Mouse (Mus musculus) mesoderm, embryonic 11.5 days (tissue): ENCODE measurements at regions not wholly inside any gene's neighbourhood (a gene's known extent, or its start where the extent isn't known, plus 50 kb on each side); places are given as distances from the start of the nearest gene placed in this dataset.
A peak's percentile ranks its signal among the peaks of the same experiment; 100 is the strongest.

Source experiments
- DNase-seq: peaks from one replicate; pipeline ENCODE4 v3.0.0-alpha.2; 2012; ENCODE audit warnings: low read depth, low spot score

DNA sequence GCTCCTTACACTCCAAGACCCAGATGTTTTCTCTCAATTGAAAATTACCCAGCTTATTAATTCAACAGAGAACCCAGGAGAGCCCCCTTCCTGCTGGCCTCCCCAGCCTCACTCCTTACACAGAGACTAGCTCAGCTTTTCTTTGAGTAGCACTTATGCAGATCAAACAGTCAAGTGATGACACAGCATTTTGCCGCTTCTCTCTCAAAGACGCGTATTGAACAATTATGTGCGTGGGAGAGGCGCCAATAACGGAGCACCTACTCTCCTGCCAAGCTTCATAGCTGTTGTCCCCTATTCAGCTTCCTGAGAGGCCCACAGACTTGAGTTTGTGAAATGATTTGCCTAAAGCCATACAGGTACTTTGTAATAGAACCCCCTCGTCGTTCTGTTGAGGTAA, 428.5 kb downstream of the Fut8 start:
- DNase-seq, result no peak

GRCm38 (mm10) chr12:77667151-77667874, 429.4 kb downstream of the Fut8 start:
- DNase-seq, result no peak

GRCm38 (mm10) chr12:77667875-77668204, 429.9 kb downstream of the Fut8 start:
- peak; percentile 87 for DNase-seq

- DNase-seq, result no peak
These were observed 432.6 kb downstream of the Fut8 start for GRCm38 (mm10) chr12:77670531-77670930.

DNA sequence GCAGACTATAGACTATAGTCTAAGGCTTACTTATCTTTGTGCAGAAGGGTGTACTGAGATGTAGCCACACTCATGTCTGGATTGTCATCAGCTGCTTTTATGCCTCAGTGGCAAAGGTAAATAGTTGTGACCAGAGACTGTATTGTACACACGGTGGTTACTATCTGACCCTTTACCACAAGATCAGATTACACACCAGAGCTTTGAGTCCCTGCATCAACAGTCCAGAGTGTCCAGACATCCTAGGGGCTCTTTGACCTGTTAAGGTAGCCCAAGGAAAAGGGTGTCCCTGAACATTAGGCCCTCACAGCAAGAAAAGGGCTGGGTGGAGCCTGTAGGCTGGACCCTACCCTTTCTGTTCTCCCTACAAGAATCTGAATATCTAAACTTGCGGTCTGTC, 436.4 kb downstream of the Fut8 start:
- no peak for DNase-seq

DNA sequence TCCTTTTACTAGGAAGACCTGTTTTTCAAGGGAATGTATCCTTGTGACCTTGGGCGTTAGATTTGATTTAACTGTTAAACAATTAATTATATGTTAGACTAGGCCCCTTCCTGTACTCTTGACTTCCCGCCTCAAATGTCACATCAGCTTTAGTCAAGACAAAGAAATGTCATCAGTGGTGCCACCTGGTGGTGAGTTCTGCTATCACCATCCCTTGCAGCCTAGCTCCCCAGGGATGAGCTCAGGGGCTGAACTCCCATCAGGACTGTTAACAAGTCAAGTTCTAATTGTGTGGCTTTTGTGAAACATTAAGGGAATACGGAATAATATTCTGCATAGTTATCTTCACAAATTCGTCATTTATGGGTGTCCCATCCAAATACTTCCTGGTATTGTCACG, 436.8 kb downstream of the Fut8 start:
- peak; percentile 55 for DNase-seq

DNA sequence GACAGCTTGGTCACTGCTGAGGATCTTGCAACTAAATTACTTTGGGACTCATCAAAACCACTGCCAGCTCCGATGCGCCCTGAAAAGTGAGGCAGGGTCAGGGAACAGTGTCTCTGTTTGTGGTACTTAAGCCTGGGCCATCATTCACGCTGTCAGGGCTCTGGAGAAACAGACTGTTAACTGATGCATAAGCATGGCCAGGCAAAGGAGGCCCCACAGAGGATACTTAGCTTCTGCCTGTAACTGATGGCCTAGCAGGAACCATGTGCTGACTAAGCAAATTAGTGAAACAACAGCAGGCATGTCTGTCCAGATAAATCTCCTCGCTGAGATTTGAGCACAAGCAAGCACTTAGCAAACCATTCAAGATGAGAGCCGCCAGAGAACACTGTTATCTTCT, 440.1 kb downstream of the Fut8 start:
- DNase-seq, result peak; percentile 70

- DNase-seq, result no peak
These were observed 456.2 kb downstream of the Fut8 start for GRCm38 (mm10) chr12:77694101-77694500.

- no peak for DNase-seq
These were observed 458.2 kb downstream of the Fut8 start for GRCm38 (mm10) chr12:77696039-77696631.

DNA sequence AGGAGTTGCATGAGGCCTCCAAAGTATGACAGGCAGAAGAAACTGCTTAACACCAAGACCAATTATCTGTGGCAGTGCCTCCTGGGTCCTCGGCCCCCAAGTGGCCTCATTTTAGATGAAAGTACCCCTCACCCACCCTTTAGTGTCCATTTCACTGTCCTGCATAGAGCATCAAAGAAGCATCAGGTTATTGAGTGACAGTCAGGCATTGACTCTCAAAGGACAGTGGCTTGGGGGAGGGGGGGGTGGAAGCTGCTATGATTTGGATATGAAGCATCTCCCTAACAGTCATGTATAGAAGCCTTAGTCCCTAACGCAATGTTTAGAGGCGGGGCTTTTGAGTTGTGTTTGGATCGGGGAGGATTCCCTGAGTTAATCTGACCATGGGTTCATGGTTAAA, 458.7 kb downstream of the Fut8 start:
- no peak for DNase-seq

DNA sequence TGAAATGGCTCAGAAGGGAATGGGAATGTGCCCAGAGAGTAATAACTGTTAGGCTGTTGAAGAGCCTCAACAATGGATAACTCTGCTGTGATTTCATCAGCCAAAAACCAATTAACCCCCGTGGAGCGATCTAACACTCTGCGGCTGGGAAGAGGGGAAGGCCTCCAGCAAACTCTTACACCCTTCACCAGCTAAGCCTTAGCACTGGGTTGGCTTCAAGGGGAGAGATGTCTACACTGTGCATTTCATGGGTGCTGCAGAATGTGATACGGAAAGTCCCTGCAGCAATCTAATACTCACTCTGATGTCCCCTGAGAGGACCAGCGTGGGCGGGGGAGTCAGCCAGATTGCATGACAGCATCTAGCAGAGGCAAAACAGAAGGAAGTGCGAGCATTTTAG, 460.2 kb downstream of the Fut8 start:
- no peak for DNase-seq

GRCm38 (mm10) chr12:77699896-77700605, 462.1 kb downstream of the Fut8 start:
- no peak for DNase-seq

- DNase-seq, result no peak
These were observed 477.6 kb downstream of the Fut8 start for GRCm38 (mm10) chr12:77715506-77715905.

- DNase-seq, result peak; percentile 24
These were observed 478.1 kb downstream of the Fut8 start for GRCm38 (mm10) chr12:77715979-77716378.

- no peak for DNase-seq
These were observed 466.3 kb upstream of the Gm6657 start for GRCm38 (mm10) chr12:77727766-77728165.

GRCm38 (mm10) chr12:77739047-77739760, 454.8 kb upstream of the Gm6657 start:
- DNase-seq, result peak; percentile 28

- peak; percentile 24 for DNase-seq
These were observed 451.3 kb upstream of the Gm6657 start for GRCm38 (mm10) chr12:77742716-77743115.

- no peak for DNase-seq
These were observed 444.5 kb upstream of the Gm6657 start for GRCm38 (mm10) chr12:77749438-77750007.

DNA sequence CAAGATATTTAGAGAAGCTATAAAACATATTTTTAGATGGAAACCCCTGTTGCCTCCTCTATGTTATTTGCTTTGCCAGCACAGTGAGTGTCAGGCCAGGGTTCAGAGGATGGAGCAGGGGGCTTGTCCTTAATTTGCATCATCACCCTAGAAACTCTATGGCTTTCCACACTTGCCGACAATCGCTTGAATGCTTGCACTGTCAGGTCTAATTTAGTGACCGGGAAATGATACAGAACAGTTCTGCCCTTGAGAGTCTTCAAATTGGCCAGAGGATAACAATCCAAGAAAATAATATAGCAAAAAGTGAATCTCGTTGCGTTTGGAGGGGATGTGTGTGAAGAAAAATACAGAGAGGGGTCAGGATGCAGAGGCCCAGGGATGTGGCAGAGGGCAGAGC, 441.9 kb upstream of the Gm6657 start:
- DNase-seq, result no peak

DNA sequence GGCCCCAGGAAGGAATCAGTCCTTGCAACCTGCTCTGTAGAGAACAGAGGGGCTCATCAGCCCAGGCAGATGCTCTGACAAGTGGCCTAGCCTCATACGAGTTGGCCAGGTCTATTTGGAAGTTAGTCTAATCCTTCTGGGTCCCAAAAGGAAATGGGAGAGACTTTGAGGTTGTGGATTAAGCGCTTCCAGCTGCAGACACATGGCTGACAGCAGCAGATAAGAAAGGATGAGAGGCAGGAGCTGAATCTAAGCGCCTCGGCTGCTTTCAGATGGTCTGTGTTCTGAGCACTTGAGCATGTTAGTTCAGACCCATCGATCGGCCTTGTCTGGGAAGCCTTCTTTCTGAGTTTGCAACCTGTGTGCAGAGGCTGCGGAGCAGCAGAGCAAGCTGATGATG, 438.0 kb upstream of the Gm6657 start:
- DNase-seq, result no peak

- DNase-seq, result no peak
These were observed 433.1 kb upstream of the Gm6657 start for GRCm38 (mm10) chr12:77760976-77761375.

GRCm38 (mm10) chr12:77776011-77776546, 418.0 kb upstream of the Gm6657 start:
- no peak for DNase-seq
